Mouse (Mus musculus): ENCODE results near the gene Aifm1.
"Not testable (repeated sequence)": the region's sequence is repeated elsewhere in the genome, so short reads cannot be mapped to it uniquely, and the experiment has no call there.

Gene Aifm1

DNA sequence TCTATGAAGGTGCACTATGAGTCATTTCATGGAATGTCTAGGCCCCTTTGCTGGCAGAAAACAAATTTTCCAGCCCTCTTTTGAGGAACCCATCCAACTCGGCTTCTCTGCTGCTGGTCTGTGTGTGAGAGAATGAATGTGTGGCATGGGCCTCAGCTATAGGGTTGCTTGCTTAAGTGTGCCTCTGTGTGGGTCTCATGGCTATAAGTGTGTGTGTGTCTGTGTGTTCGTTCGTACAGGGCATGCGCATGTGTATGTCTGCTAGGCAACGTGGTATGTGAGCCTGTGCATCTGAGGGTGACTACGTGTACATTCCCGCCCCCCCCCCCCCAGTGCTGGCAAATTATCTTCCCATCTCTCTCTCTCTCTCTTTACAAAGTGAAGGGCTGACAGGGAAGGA, 52.9 kb downstream of the Aifm1 start:
- DNase-seq (ENCODE audit: low spot score in 2 of 2) = no peak

GRCm38 (mm10) chrX:48456956-48457355, 56.4 kb downstream of the Aifm1 start:
- no peak for DNase-seq (ENCODE audit: low spot score in 2 of 2)

DNA sequence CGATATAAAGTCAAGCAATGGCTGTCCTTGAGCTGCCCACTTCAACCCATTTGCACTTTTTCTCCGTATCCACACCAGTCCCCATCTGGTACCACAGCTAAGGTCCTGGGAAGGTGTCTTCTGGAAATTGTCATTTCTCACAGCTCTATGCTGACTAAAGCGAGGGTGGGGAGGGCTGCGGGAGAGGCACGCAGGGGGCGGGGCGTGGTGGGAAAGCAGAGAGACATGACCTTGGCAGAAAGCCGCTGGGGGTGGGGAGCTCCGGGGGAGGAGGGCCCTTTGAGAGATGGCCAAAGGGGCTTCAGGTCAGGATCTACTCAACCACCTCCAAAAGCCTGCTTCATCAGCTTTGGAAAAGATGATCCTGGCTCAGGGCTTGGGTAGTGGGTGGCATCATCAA, 58.3 kb downstream of the Aifm1 start:
- no peak for DNase-seq (ENCODE audit: low spot score in 2 of 2)

GRCm38 (mm10) chrX:48454495-48454878, 58.9 kb downstream of the Aifm1 start:
- DNase-seq (ENCODE audit: low spot score in 2 of 2) = no peak

DNA sequence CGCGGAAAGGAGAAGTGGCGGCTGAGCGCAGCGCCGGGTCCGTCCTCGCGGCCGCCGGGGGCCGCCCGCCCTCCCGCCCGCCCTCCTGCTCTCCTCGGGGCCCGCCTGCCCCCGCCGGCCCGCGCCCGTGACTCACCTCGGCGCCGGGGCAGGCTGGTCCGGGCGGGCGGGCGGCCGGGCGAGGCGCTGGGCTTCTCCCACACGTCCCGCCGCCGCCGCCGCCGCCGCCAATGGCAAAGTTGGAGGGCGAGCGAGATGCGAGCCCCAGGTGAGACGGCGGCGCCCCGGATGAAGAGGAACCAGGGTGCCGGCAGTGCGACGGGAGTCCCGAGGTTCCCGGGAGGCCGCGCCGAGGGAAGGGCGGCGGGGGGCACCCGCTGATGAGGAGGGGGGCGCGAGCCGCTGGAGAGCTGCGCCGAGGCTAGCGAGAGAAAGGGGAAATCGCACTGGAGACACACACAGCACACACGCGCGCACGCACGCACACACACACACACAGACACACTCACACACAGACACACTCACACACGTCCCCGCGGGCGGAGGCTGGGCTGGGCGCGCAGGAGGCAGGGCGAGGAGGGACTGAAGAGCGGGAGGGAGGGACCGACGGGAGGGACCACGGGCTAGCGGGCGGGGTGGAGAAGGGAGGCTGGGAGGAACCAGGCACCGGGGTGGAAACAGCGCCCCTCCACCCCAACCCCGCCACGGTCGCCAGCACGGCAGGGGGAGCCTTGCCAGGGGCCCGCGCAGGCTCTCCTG, 59.4 kb downstream of the Aifm1 start:
- DNase-seq (ENCODE audit: low spot score in 2 of 2) = no peak

GRCm38 (mm10) chrX:48452931-48453673, 60.3 kb downstream of the Aifm1 start:
- no peak for DNase-seq (ENCODE audit: low spot score in 2 of 2)

GRCm38 (mm10) chrX:48452231-48452890, 61.0 kb downstream of the Aifm1 start:
- no peak for DNase-seq (ENCODE audit: low spot score in 2 of 2)

GRCm38 (mm10) chrX:48449646-48450045, 63.7 kb downstream of the Aifm1 start:
- DNase-seq (ENCODE audit: low spot score in 2 of 2) = no peak

DNA sequence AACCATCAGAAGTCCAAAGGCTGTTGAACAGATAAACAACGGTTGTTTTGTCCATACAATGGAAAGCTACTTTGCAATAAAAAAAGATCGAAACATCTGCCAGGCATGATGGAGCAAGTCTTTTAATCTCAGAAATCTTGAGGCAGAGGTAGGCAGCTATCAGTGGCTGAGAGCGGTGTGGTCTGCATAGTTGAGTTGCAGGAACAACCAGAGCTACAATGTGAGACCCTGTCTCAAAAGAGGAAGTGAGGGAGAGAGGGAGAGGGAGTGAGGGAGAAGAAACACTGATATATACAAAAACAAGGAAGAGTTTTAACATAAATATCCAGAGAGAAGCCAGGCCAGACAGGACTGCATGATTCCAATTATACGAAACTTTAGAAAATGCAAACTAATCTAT, 68.7 kb downstream of the Aifm1 start:
- DNase-seq (ENCODE audit: low spot score in 2 of 2) = no peak

DNA sequence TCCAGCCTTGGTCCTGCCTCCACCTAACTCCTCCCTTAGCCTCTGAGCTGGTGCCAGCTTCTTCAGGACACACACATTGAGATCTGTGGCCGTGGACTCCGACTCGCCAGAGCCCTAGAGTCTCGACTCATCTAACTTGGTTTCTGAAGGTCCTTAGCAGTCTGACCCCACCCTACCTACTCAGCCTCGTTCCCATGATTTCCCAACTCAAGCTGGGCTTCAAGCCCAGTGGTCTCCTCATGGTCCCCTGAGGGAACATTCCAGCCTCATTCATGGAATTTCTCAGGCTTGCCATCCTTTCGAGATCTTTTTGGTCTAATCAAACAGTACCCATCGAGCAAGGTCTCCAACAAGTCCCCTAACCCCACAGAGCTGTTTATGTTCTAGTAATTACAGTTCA, 71.4 kb downstream of the Aifm1 start:
- DNase-seq (ENCODE audit: low spot score in 2 of 2) = no peak

- no peak for DNase-seq (ENCODE audit: low spot score in 2 of 2)
Measured at GRCm38 (mm10) chrX:48441548-48441947, 71.8 kb downstream of the Aifm1 start.

DNA sequence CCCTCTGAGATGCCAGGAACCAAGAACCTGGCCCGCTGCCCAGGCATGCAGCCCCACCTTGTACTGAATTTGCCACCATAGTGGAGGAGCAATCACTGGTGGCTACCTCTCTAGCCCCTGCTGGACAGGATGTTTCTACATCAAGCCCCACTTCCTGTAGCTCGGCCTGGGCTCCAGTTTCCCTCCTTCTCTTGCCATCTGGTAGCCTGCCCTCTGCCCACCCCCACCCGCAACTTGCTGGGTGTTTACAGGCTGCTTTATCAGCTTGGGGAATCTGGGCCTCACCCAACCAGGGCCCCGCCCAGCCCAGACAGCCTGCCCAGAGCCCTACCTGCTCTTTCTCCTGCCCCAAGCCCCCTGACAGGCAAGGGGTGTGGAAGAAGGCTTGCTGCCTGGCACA, 74.3 kb downstream of the Aifm1 start:
- no peak for DNase-seq (ENCODE audit: low spot score in 2 of 2)

DNA sequence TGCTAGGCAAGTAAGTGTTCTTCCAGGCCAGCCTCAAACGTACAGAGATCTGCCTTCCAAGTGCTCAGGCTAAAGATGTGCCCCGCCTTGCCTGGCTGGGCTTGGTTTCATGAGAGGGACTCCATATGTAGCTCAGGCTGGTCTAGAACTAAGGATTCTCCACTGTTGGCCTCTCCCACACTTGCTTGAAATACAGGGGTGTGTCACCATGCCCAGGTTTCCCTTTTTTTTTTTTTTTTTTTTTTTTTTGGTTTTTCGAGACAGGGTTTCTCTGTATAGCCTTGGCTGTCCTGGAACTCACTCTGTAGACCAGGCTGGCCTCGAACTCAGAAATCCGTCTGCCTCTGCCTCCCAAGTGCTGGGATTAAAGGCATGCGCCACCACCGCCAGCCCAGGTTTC, 77.3 kb downstream of the Aifm1 start:
- not testable (repeated sequence) for DNase-seq (ENCODE audit: low spot score in 2 of 2)

DNA sequence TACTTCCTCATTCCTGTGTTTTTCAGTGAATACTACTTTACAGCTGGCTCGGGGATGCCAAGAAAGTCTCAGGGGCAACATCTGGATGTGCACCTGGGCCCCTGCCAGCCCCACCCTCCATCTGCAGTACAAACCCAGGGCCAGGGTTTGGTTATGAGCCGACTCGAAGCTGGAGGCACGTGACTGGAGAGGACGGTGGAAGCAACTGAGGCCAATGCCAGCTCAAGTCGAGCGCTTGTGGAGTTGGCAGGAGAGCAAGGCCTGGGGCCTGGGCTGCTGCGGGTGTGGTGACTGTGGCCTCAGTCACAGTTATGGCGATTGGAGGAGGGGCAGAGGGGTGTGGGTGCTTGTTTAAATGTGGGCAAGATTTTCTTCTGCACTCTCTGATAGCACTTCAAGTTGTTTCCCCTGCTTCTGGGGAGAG, 77.9 kb downstream of the Aifm1 start:
- no peak for DNase-seq (ENCODE audit: low spot score in 2 of 2)

GRCm38 (mm10) chrX:48434251-48434650, 79.1 kb downstream of the Aifm1 start:
- DNase-seq (ENCODE audit: low spot score in 2 of 2) = no peak

GRCm38 (mm10) chrX:48433527-48433899, 79.8 kb downstream of the Aifm1 start:
- DNase-seq (ENCODE audit: low spot score in 2 of 2) = no peak

- no peak for DNase-seq (ENCODE audit: low spot score in 2 of 2)
Measured at GRCm38 (mm10) chrX:48432599-48433526, 80.5 kb downstream of the Aifm1 start.

- no peak for DNase-seq (ENCODE audit: low spot score in 2 of 2)
Measured at GRCm38 (mm10) chrX:48429538-48429937, 83.8 kb downstream of the Aifm1 start.

- DNase-seq (ENCODE audit: low spot score in 2 of 2) = no peak
Measured at GRCm38 (mm10) chrX:48429100-48429499, 84.3 kb downstream of the Aifm1 start.

DNA sequence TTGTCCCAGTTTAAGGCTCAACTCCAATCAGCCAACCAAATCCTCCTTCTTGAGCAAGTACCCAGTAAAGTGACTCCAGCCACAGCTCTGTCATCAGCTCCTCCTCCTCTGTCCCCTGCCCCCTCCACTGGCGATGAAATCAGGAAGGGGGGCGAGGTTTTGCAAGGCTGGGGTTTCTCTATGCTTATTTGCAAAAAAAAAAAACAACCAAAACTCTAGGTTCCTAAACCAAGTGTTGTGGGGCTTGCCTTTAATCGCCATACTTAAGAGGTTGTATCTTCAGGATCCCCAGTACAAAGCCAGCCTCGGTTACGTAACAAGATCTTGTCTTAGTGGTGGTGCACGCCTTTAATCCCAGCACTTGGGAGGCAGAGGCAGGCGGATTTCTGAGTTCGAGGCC, 84.7 kb downstream of the Aifm1 start:
- no peak for DNase-seq (ENCODE audit: low spot score in 2 of 2)

- DNase-seq (ENCODE audit: low spot score in 2 of 2) = no peak
Measured at GRCm38 (mm10) chrX:48428241-48428640, 85.1 kb downstream of the Aifm1 start.

- DNase-seq (ENCODE audit: low spot score in 2 of 2) = no peak
Measured at GRCm38 (mm10) chrX:48425280-48425679, 88.1 kb downstream of the Aifm1 start.

Measured in frontal cortex, postnatal 25 days (tissue).